Comparison of ENCODE assay signal across 1 mouse cellular context in genomic region chr10:80856908-80857307, GRCm38 (mm10).
TF ChIP-seq lines count a peak whose summit lies in the region.

No protein-coding gene starts in this region.

TF ChIP-seq in MEL, 35 proteins besides CTCF, POLR2A, EP300 and RAD21 (continued from another document):
- TF ChIP-seq MXI1 (IDR thresholded peaks at IDR 0.05; ENCODE audit: low read depth, low read length) (no peak), SMC3 (IDR thresholded peaks at IDR 0.05; ENCODE audit: low read depth, low read length) (no peak), E2F4 (IDR thresholded peaks at IDR 0.05; ENCODE audit: borderline replicate concordance, low read depth, low read length) (no peak)
TF ChIP-seq in MEL: peak in this region for 1.
